Comparison of ENCODE assay signal across 20 mouse cellular contexts in the genomic region with DNA sequence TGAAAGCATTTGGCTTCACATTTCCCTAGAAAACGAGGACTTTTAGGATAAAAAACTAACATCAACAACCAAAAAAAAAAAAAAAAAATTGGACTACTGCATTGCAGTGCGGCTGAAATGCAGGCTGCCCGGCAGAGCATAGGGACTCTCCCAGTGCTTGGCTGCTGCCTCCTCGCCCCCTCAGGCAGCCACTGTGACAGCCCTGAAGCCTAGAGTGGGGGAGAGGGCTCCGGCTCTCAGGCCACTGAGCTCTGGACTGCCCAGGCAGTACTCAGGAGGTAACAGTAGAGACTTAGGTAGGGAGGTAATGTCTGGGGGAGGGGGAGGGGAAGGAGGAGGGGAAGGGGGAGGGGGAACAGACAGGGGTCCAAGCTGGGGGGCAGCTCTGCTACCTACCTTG. TPM values are rescaled to one million over a fixed set of nuclear protein-coding genes. Genes with fewer than 3 reads are reported as not detected.
DNase-seq lines count a peak whose midpoint lies in the region; ATAC-seq and TF ChIP-seq lines count a peak whose summit lies in the region.
"Had no signal": no experiment of that assay in that cellular context is flagged by ENCODE, and none has a peak within 500 bp of the region (broad histone marks: within the 10 kb centered on the region; RNA-seq: fewer than 3 reads in every experiment).

No protein-coding gene starts in this region.

- no peaks in the 10 kb centered on the region for H3K9me3 ChIP-seq in forebrain, embryonic 13.5 days (replicated peaks)
- no peaks in the 10 kb centered on the region for H3K9me3 ChIP-seq in forebrain, postnatal 0 days (ENCODE audit: low read length)
- no peaks in the 10 kb centered on the region for H3K9me3 ChIP-seq in midbrain, embryonic 13.5 days
- no peaks in the 10 kb centered on the region for H3K9me3 ChIP-seq in midbrain, postnatal 0 days (ENCODE audit: low read length)
- H3K9me3 ChIP-seq: embryonic facial prominence, embryonic 15.5 days; forebrain, embryonic 10.5 days; G1E; heart, embryonic 10.5 days; limb, embryonic 13.5 days; midbrain, embryonic 15.5 days had no signal

- no peak for DNase-seq in forebrain, postnatal 0 days
- DNase-seq in midbrain, postnatal 0 days (ENCODE audit: low spot score) = no peak
- DNase-seq in cerebellum, adult 8-10 months = peak; percentile 29
- DNase-seq in heart, postnatal 36 days = no peak
- no peak for DNase-seq in left cerebral cortex, postnatal 25 days (ENCODE audit: low spot score in 2 of 2)
- DNase-seq: adrenal gland, adult 2 months; heart, postnatal 10 days; kidney, adult 2 months; layer of hippocampus, postnatal 36 days; right cerebral cortex, adult 18-20 months; thymus, postnatal 4 days had no signal

- no peak for TF ChIP-seq CTCF in forebrain, postnatal 0 days (IDR thresholded peaks at IDR 0.05; ENCODE audit: low read depth)
- TF ChIP-seq CTCF in midbrain, postnatal 0 days (IDR thresholded peaks at IDR 0.05) = no peak

- H3K4me2 ChIP-seq in forebrain, embryonic 13.5 days = no peak overlapping the region
- H3K4me2 ChIP-seq in forebrain, postnatal 0 days (ENCODE audit: low read depth) = no peak overlapping the region
- no peak overlapping the region for H3K4me2 ChIP-seq in midbrain, embryonic 13.5 days (replicated peaks)
- no peak overlapping the region for H3K4me2 ChIP-seq in midbrain, postnatal 0 days (ENCODE audit: low read depth, low read length, poor library complexity, severe bottlenecking)
- H3K4me2 ChIP-seq: embryonic facial prominence, embryonic 15.5 days; limb, embryonic 13.5 days; midbrain, embryonic 15.5 days had no signal

- H3K9ac ChIP-seq in forebrain, embryonic 13.5 days = no peak overlapping the region
- H3K9ac ChIP-seq in forebrain, postnatal 0 days = no peak overlapping the region
- H3K9ac ChIP-seq in midbrain, embryonic 13.5 days (replicated peaks) = no peak overlapping the region
- H3K9ac ChIP-seq in midbrain, postnatal 0 days (replicated peaks; ENCODE audit: low read length, poor library complexity, severe bottlenecking) = no peak overlapping the region
- H3K9ac ChIP-seq: embryonic facial prominence, embryonic 15.5 days; limb, embryonic 13.5 days; liver, embryonic 14.5 days; midbrain, embryonic 15.5 days had no signal

- intact Hi-C loops in heart, postnatal 36 days (cut with DNase I) = no loop called here
- intact Hi-C loops in left cerebral cortex, postnatal 25 days (cut with DNase I) = no loop called here

- peaks cover 13% of the 10 kb centered on the region for H3K27me3 ChIP-seq in forebrain, embryonic 13.5 days
- no peaks in the 10 kb centered on the region for H3K27me3 ChIP-seq in forebrain, postnatal 0 days (ENCODE audit: insufficient read depth, low read length)
- H3K27me3 ChIP-seq in midbrain, embryonic 13.5 days = peaks cover 7% of the 10 kb centered on the region; the same call in 1 of the 2 replicates
- H3K27me3 ChIP-seq in midbrain, postnatal 0 days (ENCODE audit: insufficient read depth, low read length) = no peaks in the 10 kb centered on the region

- no peaks in the 10 kb centered on the region for H3K36me3 ChIP-seq in forebrain, embryonic 13.5 days (ENCODE audit: poor library complexity, severe bottlenecking)
- H3K36me3 ChIP-seq in forebrain, postnatal 0 days (ENCODE audit: insufficient read depth) = no peaks in the 10 kb centered on the region
- no peaks in the 10 kb centered on the region for H3K36me3 ChIP-seq in midbrain, embryonic 13.5 days
- no peaks in the 10 kb centered on the region for H3K36me3 ChIP-seq in midbrain, postnatal 0 days (ENCODE audit: insufficient read depth, low read length)
- H3K36me3 ChIP-seq: embryonic facial prominence, embryonic 15.5 days; forebrain, embryonic 10.5 days; G1E; heart, embryonic 10.5 days; limb, embryonic 13.5 days; midbrain, embryonic 15.5 days had no signal

- peaks cover 24% of the 10 kb centered on the region for H3K4me1 ChIP-seq in forebrain, embryonic 13.5 days
- H3K4me1 ChIP-seq in forebrain, postnatal 0 days (ENCODE audit: insufficient read depth) = no peaks in the 10 kb centered on the region
- peaks cover 21% of the 10 kb centered on the region for H3K4me1 ChIP-seq in midbrain, embryonic 13.5 days (replicated peaks)
- no peaks in the 10 kb centered on the region for H3K4me1 ChIP-seq in midbrain, postnatal 0 days (ENCODE audit: insufficient read depth, low read length)

- peak overlapping the region; percentile 36; the same call in 1 of the 2 replicates for H3K27ac ChIP-seq in forebrain, embryonic 13.5 days
- H3K27ac ChIP-seq in forebrain, postnatal 0 days (ENCODE audit: low read depth, low read length) = no peak overlapping the region
- no peak overlapping the region for H3K27ac ChIP-seq in midbrain, embryonic 13.5 days
- H3K27ac ChIP-seq in midbrain, postnatal 0 days (ENCODE audit: low read depth, low read length) = no peak overlapping the region
- H3K27ac ChIP-seq: embryonic facial prominence, embryonic 15.5 days; heart, embryonic 10.5 days; limb, embryonic 13.5 days; liver, embryonic 14.5 days; midbrain, embryonic 15.5 days had no signal

- 25% methylated on average over 5 of the region's 5 CpGs for WGBS in forebrain, embryonic 13.5 days
- WGBS in forebrain, postnatal 0 days = 19% methylated on average over 5 of the region's 5 CpGs
- WGBS in midbrain, embryonic 13.5 days = 23% methylated on average over 5 of the region's 5 CpGs
- WGBS in midbrain, postnatal 0 days = 31% methylated on average over 5 of the region's 5 CpGs

- no peak for ATAC-seq in forebrain, embryonic 13.5 days
- no peak for ATAC-seq in forebrain, postnatal 0 days
- ATAC-seq in midbrain, embryonic 13.5 days = peak; percentile 40; the same call in 1 of the 2 replicates
- no peak for ATAC-seq in midbrain, postnatal 0 days (ENCODE audit: low FRiP score)
- ATAC-seq: midbrain, embryonic 15.5 days had no signal

- H3K4me3 ChIP-seq in forebrain, embryonic 13.5 days = no peak overlapping the region
- H3K4me3 ChIP-seq in forebrain, postnatal 0 days (ENCODE audit: low read depth, low read length) = no peak overlapping the region
- H3K4me3 ChIP-seq in midbrain, embryonic 13.5 days (replicated peaks) = no peak overlapping the region
- H3K4me3 ChIP-seq in midbrain, postnatal 0 days (ENCODE audit: low read depth, low read length) = no peak overlapping the region
- H3K4me3 ChIP-seq: embryonic facial prominence, embryonic 15.5 days; forebrain, embryonic 10.5 days; heart, embryonic 10.5 days; limb, embryonic 13.5 days; midbrain, embryonic 15.5 days had no signal

RNA-seq across cellular contexts. Expression of a gene that starts 54.2 kb away (rescaled TPM):
- polyA plus RNA-seq in forebrain, embryonic 13.5 days (2015; fragmentation: Nextera tagmentation; extraction: Ambion mirVana) = 1.1 TPM in 2 replicates
- total RNA-seq in forebrain, postnatal 0 days (2014; rRNA removed) = 1.1 and 1.3 TPM in 2 replicates
- polyA plus RNA-seq in forebrain, postnatal 0 days (2015; fragmentation: Nextera tagmentation; extraction: Ambion mirVana) = 1.2 and 1.6 TPM in 2 replicates
- 2.3 and 2.4 TPM in 2 replicates for polyA plus RNA-seq in midbrain, embryonic 13.5 days (2015; fragmentation: Nextera tagmentation; extraction: Ambion mirVana)
- total RNA-seq in midbrain, postnatal 0 days (2014; rRNA removed) = 18.9 and 19.0 TPM in 2 replicates
- polyA plus RNA-seq in midbrain, postnatal 0 days (2015; fragmentation: Nextera tagmentation; extraction: Ambion mirVana) = 6.2 and 6.8 TPM in 2 replicates
- total RNA-seq in heart, postnatal 36 days (2021) = not detected
- 10 to 100 TPM; 42.8 to 49.3 TPM for total RNA-seq in left cerebral cortex, postnatal 25 days (2021)
- polyA plus RNA-seq: G1E had no signal
